Mouse (Mus musculus) heart, embryonic 15.5 days (tissue): Measurements from ENCODE around the gene Dnmbp. TPM values are rescaled to one million over a fixed set of nuclear protein-coding genes. Genes with fewer than 3 reads are reported as not detected.

Source experiments
- ATAC-seq: fragments of 200-750 bp; cut with Nextera tagmentation; replicated peaks from 2 replicates; pipeline ENCODE4 v1.8.0; 2017; ENCODE audit warnings: low read depth, moderate TSS enrichment; ENCODE audit not compliant: insufficient number of reproducible peaks, insufficient read depth, low FRiP score
- H3K27ac ChIP-seq: fragments of 300-500 bp; sonication (generic); 2 replicates; pipeline ENCODE4 v1.5.1; 2015; ENCODE audit warnings: mild to moderate bottlenecking, inconsistent platforms
- H3K27me3 ChIP-seq: fragments of 300-500 bp; sonication (generic); 2 replicates; pipeline ENCODE4 v1.6.1; 2015; ENCODE audit warnings: inconsistent platforms
- H3K36me3 ChIP-seq: fragments of 300-500 bp; sonication (generic); 2 replicates; pipeline ENCODE4 v1.6.1; 2015; ENCODE audit warnings: mild to moderate bottlenecking, inconsistent platforms
- H3K4me1 ChIP-seq: fragments of 300-500 bp; sonication (generic); replicated peaks from 2 replicates; pipeline ENCODE4 v1.6.1; 2015; ENCODE audit warnings: inconsistent platforms
- H3K4me2 ChIP-seq: fragments of 300-500 bp; sonication (generic); 2 replicates; pipeline ENCODE4 v1.6.1; 2015; ENCODE audit warnings: inconsistent platforms, mild to moderate bottlenecking, moderate library complexity
- H3K4me3 ChIP-seq: fragments of 300-500 bp; sonication (generic); 2 replicates; pipeline ENCODE4 v1.5.1; 2015; ENCODE audit warnings: mild to moderate bottlenecking, inconsistent platforms
- H3K9ac ChIP-seq: fragments of 300-500 bp; sonication (generic); 2 replicates; pipeline ENCODE4 v1.6.1; 2015; ENCODE audit warnings: mild to moderate bottlenecking, inconsistent platforms
- H3K9me3 ChIP-seq: fragments of 300-500 bp; sonication (generic); replicated peaks from 2 replicates; pipeline ENCODE4 v1.6.1; 2016; ENCODE audit warnings: inconsistent platforms
- WGBS: fragments of 180-500 bp; shearing (Covaris S2); methylation state at CpG from one replicate; pipeline ENCODE4 v1.1.7; 2015; ENCODE audit warnings: mixed read lengths; 5-methylcytosine and 5-hydroxymethylcytosine counted together
- polyA plus RNA-seq: library from polyadenylated mRNA; unstranded; fragments of >200 nt; fragmentation: Nextera tagmentation; extraction: Ambion mirVana; gene quantifications from 2 replicates; pipeline ENCODE4 v1.2.1, GENCODE M21; 2015

Dnmbp gene
- polyA plus RNA-seq, 1 experiment from 2014 or later, result 8.5 TPM

DNA sequence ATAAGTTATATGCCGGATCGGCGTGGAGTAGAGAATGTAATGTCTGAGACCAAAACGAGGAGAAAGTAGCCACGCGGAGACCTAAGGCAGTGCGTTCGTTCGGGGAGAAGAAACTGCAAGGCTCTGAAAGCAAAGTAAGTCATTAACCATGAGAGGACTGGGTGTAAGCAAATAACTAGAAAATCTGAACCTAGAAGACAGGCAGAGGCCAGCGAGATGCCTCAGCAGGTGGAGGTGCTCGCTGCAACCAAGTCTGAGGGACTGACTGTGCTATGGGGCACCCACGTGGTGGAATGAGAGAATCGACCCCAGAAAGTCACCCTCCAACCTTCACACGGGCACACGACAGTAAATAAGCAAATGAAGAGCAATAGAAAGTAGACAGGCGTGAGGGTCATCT, 3.1 kb upstream of the Dnmbp start:
- Histone ChIP-seq H3K4me1 (peaks cover 14% of the 10 kb centered on the region), H3K4me2 (no peak overlapping the region), H3K36me3 (no peaks in the 10 kb centered on the region), H3K9ac (no peak overlapping the region), H3K4me3 (no peak overlapping the region), H3K27ac (no peak overlapping the region), H3K9me3 (no peaks in the 10 kb centered on the region), H3K27me3 (no peaks in the 10 kb centered on the region)
- ATAC-seq, result no peak
- WGBS, result 70% methylated on average over 16 of the region's 16 CpGs

DNA sequence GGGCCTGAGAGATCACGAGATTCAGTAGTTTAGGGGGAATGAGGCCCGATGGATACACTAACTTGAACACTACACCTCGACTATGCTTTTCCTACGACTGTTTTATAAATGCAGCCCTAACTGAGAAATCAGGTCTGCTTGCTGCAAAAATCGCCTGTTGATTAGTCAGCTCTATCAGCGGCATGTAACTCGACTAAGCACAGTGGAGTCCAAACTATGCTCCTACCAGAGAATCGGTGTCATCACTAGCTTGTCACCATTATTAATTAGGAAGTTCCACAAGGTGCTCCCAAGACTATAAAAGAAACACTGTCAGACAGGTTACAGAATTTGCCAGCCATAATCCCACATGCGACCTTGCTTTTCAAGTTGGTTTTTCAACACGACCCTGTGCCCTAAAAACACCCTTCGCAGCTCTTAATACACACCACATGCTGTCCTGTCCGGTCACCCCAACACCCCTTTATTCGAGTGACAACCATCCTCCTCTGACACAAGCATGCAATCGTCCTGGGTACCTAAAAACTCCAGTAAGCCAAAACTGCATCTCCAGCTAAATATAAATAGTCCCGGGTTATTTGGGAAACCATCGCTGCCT, 721 bp downstream of the Dnmbp start:
- H3K27me3 ChIP-seq, result no peaks in the 10 kb centered on the region
- peak overlapping the region; percentile 75 for H3K4me2 ChIP-seq
- H3K9ac ChIP-seq, result peak overlapping the region; percentile 93
- no peak for ATAC-seq
- WGBS, result 13% methylated on average over 16 of the region's 16 CpGs
- H3K4me3 ChIP-seq, result peak overlapping the region; percentile 80
- H3K27ac ChIP-seq, result peak overlapping the region; percentile 80
- H3K9me3 ChIP-seq, result no peaks in the 10 kb centered on the region
- no peaks in the 10 kb centered on the region for H3K36me3 ChIP-seq
- peaks cover 28% of the 10 kb centered on the region for H3K4me1 ChIP-seq

DNA sequence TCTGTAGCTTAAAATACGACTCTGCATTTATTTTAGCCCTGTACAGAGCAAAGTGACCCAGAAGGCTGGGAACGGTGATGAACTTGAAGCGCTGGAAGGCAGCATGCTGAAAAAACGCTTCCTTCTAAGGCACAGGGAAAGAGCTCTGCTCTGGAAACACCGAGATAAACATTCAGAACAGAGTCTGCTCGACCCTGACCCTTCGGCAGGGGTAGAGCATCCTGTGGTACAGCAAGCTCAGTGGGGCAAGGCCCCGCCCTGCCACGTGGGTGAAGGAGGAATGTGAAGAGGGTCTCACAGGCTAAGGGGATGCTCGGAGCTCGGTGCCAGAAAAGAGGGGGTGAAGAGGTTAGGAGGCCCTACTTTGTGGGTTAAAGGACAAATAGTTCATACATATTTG, 1.6 kb downstream of the Dnmbp start:
- 20% methylated on average over 11 of the region's 11 CpGs for WGBS
- Histone ChIP-seq H3K4me3 (peak overlapping the region; percentile 80; the same call in 1 of the 2 replicates), H3K4me2 (peak overlapping the region; percentile 75), H3K4me1 (peaks cover 28% of the 10 kb centered on the region), H3K9ac (no peak overlapping the region), H3K27me3 (no peaks in the 10 kb centered on the region), H3K36me3 (no peaks in the 10 kb centered on the region), H3K9me3 (no peaks in the 10 kb centered on the region), H3K27ac (0 out of 2 replicates have a peak overlapping the region, but pooled peaks have one; percentile 0)
- ATAC-seq, result no peak

GRCm38 (mm10) chr19:43930926-43931325, 9.1 kb downstream of the Dnmbp start:
- peaks cover 31% of the 10 kb centered on the region for H3K4me1 ChIP-seq
- H3K9me3 ChIP-seq, result no peaks in the 10 kb centered on the region
- H3K27ac ChIP-seq, result no peak overlapping the region
- WGBS, result 87% methylated on average over 6 of the region's 6 CpGs
- H3K9ac ChIP-seq, result no peak overlapping the region
- no peak for ATAC-seq
- no peaks in the 10 kb centered on the region for H3K27me3 ChIP-seq
- no peak overlapping the region for H3K4me3 ChIP-seq
- no peaks in the 10 kb centered on the region for H3K36me3 ChIP-seq
- H3K4me2 ChIP-seq, result no peak overlapping the region

- WGBS, result 26% methylated on average over 7 of the region's 7 CpGs
Measured at GRCm38 (mm10) chr19:43930366-43930765, 9.6 kb downstream of the Dnmbp start.

DNA sequence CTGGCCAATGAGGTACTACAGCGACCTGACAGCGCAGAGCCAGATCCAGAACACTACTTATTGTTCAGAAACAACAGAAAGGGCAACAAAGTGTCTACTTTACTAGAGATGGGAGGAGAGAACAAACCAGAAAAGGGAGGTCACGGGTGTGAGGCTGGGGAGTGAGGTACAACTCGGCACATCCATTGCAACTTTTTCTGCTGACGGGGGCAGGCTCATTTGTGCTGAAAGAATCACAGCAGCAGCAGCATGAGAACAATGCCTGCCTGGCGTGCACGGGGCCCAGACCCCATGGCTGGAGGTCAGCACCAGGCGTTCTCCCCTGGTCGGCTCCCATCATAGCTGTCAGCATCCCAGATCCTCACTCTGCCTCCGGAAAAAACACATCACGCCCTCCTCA, 10.1 kb downstream of the Dnmbp start:
- Histone ChIP-seq H3K27ac (no peak overlapping the region), H3K4me2 (peak overlapping the region; percentile 2; the same call in 1 of the 2 replicates), H3K4me3 (no peak overlapping the region), H3K9me3 (no peaks in the 10 kb centered on the region), H3K9ac (no peak overlapping the region), H3K36me3 (no peaks in the 10 kb centered on the region), H3K4me1 (peaks cover 31% of the 10 kb centered on the region), H3K27me3 (no peaks in the 10 kb centered on the region)
- ATAC-seq, result 0 out of 2 replicates have a peak, but pooled peaks have one; percentile 27
- 36% methylated on average over 11 of the region's 11 CpGs for WGBS

More at GRCm38 (mm10) chr19:43930366-43930765, 9.6 kb downstream of the Dnmbp start:
- 0 out of 2 replicates have a peak, but pooled peaks have one; percentile 10 for ATAC-seq
- H3K27me3 ChIP-seq, result no peaks in the 10 kb centered on the region
- peaks cover 31% of the 10 kb centered on the region for H3K4me1 ChIP-seq
- no peaks in the 10 kb centered on the region for H3K36me3 ChIP-seq
- H3K4me2 ChIP-seq, result peak overlapping the region; percentile 2; the same call in 1 of the 2 replicates
- H3K9ac ChIP-seq, result no peak overlapping the region
- no peak overlapping the region for H3K4me3 ChIP-seq
- no peaks in the 10 kb centered on the region for H3K9me3 ChIP-seq
- H3K27ac ChIP-seq, result no peak overlapping the region

DNA sequence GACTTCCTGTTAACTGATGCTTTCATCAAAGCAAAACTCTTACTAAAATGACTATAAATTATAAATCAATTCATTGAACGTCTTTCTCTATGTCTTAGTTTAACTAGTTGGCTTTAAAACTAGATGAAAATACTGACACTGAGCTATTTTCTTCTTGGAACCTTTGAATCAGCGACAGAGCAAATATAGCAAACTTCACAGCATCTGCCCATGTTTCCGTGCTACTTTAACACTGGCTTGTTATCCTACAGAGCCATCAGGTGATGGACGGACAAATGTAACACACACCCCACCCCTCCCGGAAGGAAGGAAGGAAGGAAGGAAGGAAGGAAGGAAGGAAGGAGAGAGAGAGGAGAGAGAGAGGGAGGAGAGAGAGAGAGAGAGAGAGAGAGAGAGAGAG, 12.0 kb downstream of the Dnmbp start:
- 76% methylated on average over 5 of the region's 5 CpGs for WGBS
- no peak for ATAC-seq
- H3K9ac ChIP-seq, result no peak overlapping the region
- no peak overlapping the region for H3K4me3 ChIP-seq
- H3K4me1 ChIP-seq, result peaks cover 31% of the 10 kb centered on the region
- H3K36me3 ChIP-seq, result peaks cover 4% of the 10 kb centered on the region; the same call in 1 of the 2 replicates
- no peaks in the 10 kb centered on the region for H3K9me3 ChIP-seq
- H3K27me3 ChIP-seq, result no peaks in the 10 kb centered on the region
- H3K27ac ChIP-seq, result no peak overlapping the region
- H3K4me2 ChIP-seq, result no peak overlapping the region

GRCm38 (mm10) chr19:43927057-43927456, 12.9 kb downstream of the Dnmbp start:
- no peak for ATAC-seq
- Histone ChIP-seq H3K27me3 (no peaks in the 10 kb centered on the region), H3K4me2 (no peak overlapping the region), H3K4me3 (no peak overlapping the region), H3K4me1 (peaks cover 34% of the 10 kb centered on the region), H3K36me3 (peaks cover 4% of the 10 kb centered on the region; the same call in 1 of the 2 replicates), H3K27ac (no peak overlapping the region), H3K9me3 (no peaks in the 10 kb centered on the region), H3K9ac (no peak overlapping the region)
- WGBS, result 52% methylated on average over 10 of the region's 10 CpGs

DNA sequence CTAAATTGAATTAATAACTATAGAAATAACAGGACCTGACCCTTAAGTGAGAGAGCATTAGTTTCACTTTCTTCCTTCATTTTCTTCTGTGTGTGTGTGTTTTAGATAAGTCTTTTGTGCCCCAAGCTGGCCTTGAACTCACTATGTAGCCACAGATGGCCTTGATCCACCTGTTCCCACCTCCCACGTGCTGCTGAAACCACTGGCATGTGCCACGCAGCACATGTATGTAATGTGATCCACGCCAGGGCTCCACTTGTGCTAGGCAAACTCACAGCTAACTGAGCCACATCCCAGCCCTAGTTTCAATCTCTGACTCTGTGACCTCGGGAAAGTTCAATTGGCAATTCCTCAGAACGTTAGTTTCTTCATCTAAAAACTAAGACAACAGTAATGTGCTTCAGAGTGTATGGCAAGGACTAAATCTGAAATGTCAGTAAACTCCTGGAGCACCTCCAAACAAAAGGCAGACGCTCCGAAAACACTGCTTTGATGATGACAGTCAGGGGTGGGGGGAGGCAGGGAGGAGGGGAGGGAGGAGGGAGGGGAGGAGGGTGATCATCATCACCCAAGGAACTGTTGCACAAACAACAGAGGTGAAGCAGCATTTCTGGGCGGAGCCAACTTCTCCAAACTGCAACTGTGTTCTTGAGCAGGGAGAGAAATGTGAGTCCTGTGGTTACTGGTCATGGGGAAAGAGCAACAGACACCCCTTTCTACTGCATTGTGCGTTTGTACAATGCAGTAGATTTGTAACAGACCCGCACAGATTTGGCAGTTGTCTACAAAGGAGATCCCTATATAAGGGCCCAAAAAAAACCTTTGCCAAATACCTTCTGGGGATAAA, 13.6 kb downstream of the Dnmbp start:
- peaks cover 4% of the 10 kb centered on the region; the same call in 1 of the 2 replicates for H3K36me3 ChIP-seq
- no peaks in the 10 kb centered on the region for H3K27me3 ChIP-seq
- H3K9ac ChIP-seq, result no peak overlapping the region
- peaks cover 37% of the 10 kb centered on the region for H3K4me1 ChIP-seq
- no peaks in the 10 kb centered on the region for H3K9me3 ChIP-seq
- no peak overlapping the region for H3K4me2 ChIP-seq
- H3K27ac ChIP-seq, result no peak overlapping the region; the same call in 1 of the 2 replicates
- H3K4me3 ChIP-seq, result no peak overlapping the region
- 68% methylated on average over 10 of the region's 10 CpGs for WGBS
- ATAC-seq, result no peak

DNA sequence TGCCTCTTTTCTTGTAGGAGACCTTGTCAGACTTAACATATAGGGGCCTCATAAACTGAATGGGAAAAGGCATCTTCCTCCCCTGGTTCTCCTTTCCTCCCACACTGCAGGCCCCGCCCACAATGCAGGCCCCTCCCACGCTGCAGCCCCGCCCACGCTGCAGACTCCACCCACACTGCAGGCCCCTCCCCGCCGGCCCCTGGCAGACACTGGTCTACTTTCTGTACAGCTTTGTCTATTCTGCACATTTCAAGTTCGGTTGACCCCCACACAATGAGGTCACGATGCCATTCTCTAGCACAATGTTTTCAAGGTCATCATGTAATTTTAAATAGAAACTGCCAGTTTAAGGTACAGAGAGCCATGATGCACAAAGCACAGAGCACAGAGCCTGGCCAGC, 15.6 kb downstream of the Dnmbp start:
- Histone ChIP-seq H3K9me3 (no peaks in the 10 kb centered on the region), H3K4me1 (peaks cover 37% of the 10 kb centered on the region), H3K27ac (no peak overlapping the region), H3K9ac (no peak overlapping the region), H3K27me3 (no peaks in the 10 kb centered on the region), H3K4me3 (no peak overlapping the region), H3K4me2 (no peak overlapping the region), H3K36me3 (peaks cover 4% of the 10 kb centered on the region; the same call in 1 of the 2 replicates)
- 63% methylated on average over 8 of the region's 8 CpGs for WGBS
- no peak for ATAC-seq

- Histone ChIP-seq H3K4me2 (no peak overlapping the region), H3K36me3 (peaks cover 4% of the 10 kb centered on the region; the same call in 1 of the 2 replicates), H3K27ac (no peak overlapping the region), H3K9me3 (no peaks in the 10 kb centered on the region), H3K27me3 (no peaks in the 10 kb centered on the region), H3K4me1 (peaks cover 37% of the 10 kb centered on the region), H3K4me3 (no peak overlapping the region), H3K9ac (no peak overlapping the region)
- ATAC-seq, result no peak
- 90% methylated on average over 7 of the region's 7 CpGs for WGBS
Measured at GRCm38 (mm10) chr19:43922963-43923362, 17.0 kb downstream of the Dnmbp start.
